Mouse (Mus musculus) cerebellum, adult 9-10 months (tissue): ENCODE data around the gene Anapc11.

Experiments
- DNase-seq: peaks from one replicate; pipeline ENCODE4 v3.0.0; 2022

Gene Anapc11

GRCm38 (mm10) chr11:120628601-120629340 is 30.6 kb downstream of the Anapc11 start:
- DNase-seq: no peak

- DNase-seq: no peak
These were observed 31.1 kb downstream of the Anapc11 start for GRCm38 (mm10) chr11:120629341-120629730.

- DNase-seq: no peak
These were observed 31.7 kb downstream of the Anapc11 start for GRCm38 (mm10) chr11:120629911-120630310.

GRCm38 (mm10) chr11:120630401-120630871 is 32.2 kb downstream of the Anapc11 start:
- DNase-seq: no peak

- DNase-seq: no peak
These were observed 32.9 kb downstream of the Anapc11 start for GRCm38 (mm10) chr11:120630881-120631725.

GRCm38 (mm10) chr11:120631726-120632448 is 33.7 kb downstream of the Anapc11 start:
- no peak for DNase-seq

- peak; percentile 71 for DNase-seq
These were observed 34.6 kb downstream of the Anapc11 start for GRCm38 (mm10) chr11:120632559-120633519.

GRCm38 (mm10) chr11:120633520-120634343 is 35.5 kb downstream of the Anapc11 start, which contains the start of gene Mafg:
Gene Mafg, minus strand, starts transcription at chr11:120633600.
- DNase-seq: peak; percentile 94

GRCm38 (mm10) chr11:120634810-120635209 is 36.6 kb downstream of the Anapc11 start:
- DNase-seq: no peak

GRCm38 (mm10) chr11:120641255-120641654 is 43.0 kb downstream of the Anapc11 start:
- no peak for DNase-seq

GRCm38 (mm10) chr11:120641869-120642268 is 43.6 kb downstream of the Anapc11 start:
- no peak for DNase-seq

GRCm38 (mm10) chr11:120642939-120643600 is 44.8 kb downstream of the Anapc11 start:
- DNase-seq: no peak

- DNase-seq: peak; percentile 95
These were observed 45.4 kb downstream of the Anapc11 start, which contains the start of gene Pycr1 for GRCm38 (mm10) chr11:120643601-120643987. Gene Pycr1, minus strand, starts transcription at chr11:120643769.

GRCm38 (mm10) chr11:120647047-120647830 is 49.0 kb downstream of the Anapc11 start:
- DNase-seq: no peak

- DNase-seq: peak; percentile 70
These were observed 49.8 kb downstream of the Anapc11 start, which contains the start of gene Myadml2 for GRCm38 (mm10) chr11:120648001-120648476. Gene Myadml2, minus strand, starts transcription at chr11:120648158.

GRCm38 (mm10) chr11:120651872-120652271 is 53.7 kb downstream of the Anapc11 start:
- DNase-seq: no peak

GRCm38 (mm10) chr11:120654741-120655140 is 56.5 kb downstream of the Anapc11 start:
- DNase-seq: no peak

GRCm38 (mm10) chr11:120657301-120657700 is 59.1 kb downstream of the Anapc11 start:
- DNase-seq: no peak
